Mouse (Mus musculus): ENCODE measurements around the gene Ift172.
A peak's percentile ranks its signal among the peaks of the same experiment; 100 is the strongest.

Ift172 gene

DNA sequence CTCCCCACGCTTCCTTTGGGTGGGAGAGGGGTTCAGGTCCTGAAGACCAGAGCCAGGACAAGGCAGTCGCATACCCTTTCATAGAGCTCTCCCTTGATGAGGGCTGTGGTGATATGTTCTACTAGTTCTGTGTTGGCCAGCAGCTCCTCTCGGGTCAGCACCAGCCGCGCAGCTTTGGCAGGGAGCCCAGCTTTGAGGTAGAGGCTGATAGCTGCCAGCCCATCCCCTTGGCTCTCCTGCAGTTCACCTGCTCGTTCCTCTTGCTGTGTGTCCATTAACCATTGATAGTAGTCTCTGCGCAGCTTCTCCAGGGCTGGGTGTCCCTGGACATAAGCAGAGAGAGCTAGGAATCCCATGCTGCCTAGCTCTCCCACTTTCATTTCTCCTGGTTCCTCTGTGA lies 24.8 kb downstream of the Ift172 start:
- DNase-seq (ENCODE audit: extremely low read depth, low read depth, low spot score), result no peak

DNA sequence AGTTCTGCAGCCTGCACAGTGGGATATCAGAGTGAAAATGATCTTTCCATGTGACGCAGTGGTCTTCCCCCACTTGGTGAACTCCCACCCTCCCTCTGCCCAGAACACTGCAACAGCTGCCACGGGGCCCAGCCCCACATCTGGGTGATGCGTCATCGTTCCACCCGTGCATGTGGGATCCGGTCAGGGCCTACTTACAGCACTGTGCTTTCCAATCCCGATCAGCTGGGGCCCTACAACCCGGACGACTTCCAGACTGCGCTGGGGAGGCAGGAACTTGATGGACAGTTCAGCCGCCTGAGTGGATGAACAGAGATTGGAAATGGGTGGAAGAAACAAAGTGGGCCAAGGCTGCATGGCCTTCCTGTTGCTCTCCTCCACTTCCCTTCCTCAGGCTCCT lies 33.3 kb downstream of the Ift172 start:
- DNase-seq (ENCODE audit: extremely low read depth, low read depth, low spot score), result no peak

DNA sequence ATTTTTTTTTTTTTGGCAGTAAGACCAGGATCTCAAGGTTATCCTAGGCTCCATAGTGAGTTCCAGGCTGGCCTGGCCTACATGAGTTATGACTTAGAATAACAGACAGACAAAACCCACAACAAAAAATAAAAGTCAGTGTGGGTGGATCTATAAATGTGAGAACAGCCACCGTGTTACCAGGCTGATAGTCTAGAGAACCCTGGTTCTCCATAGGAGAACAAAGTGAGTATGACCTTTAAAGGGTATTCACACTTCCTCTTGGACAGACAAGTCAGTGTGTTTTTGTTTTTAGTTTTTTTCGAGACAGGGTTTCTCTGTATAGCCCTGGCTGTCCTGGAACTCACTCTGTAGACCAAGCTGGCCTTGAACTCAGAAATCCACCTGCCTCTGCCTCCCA lies 34.9 kb downstream of the Ift172 start:
- DNase-seq (ENCODE audit: extremely low read depth, low read depth, low spot score), result no peak

DNA sequence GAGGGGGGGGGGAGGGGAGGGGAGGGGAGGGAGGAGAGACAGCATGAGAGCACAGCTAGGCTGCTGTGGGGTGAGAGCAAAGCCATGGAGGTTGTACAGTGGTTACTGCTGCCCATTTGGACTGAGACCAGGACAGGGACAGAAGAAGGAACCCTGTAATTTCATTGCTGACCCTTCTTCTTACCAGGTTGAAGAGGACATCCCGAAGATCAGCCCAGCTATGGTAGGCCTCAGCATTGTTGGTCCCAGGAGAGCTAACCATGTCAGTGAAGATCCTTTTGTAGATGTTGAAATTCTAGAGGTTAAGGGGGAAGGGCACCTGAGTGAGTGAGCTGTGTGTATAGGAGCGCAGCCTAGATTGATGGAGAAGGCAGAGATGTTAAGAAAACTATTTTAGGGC lies 35.5 kb downstream of the Ift172 start:
- no peak for DNase-seq (ENCODE audit: extremely low read depth, low read depth, low spot score)

- DNase-seq (ENCODE audit: extremely low read depth, low read depth, low spot score), result no peak
Measured at GRCm38 (mm10) chr5:31254901-31255300, 36.0 kb downstream of the Ift172 start.

- peak; percentile 70 for DNase-seq (ENCODE audit: extremely low read depth, low read depth, low spot score)
Measured at GRCm38 (mm10) chr5:31254452-31254851, 36.5 kb downstream of the Ift172 start.

DNA sequence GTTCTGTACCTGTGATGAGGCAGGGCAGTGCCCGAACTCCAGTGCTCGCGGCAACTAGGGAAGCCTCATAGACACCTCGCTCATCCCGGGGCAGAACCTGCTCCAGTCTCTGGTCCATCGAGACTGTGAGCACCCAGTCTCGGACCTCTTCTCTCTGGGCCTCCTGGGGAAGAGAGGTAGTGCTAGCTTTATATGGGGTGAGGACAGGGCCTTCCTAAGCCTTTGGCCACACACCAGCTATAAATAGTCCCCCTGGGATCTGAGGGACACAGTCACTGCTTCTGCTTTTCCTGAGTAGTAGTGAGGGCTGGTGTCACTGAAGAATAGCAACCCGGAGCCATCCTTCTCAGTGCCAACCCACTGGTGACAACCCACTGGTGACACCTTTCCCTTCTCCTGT lies 37.1 kb downstream of the Ift172 start:
- no peak for DNase-seq (ENCODE audit: extremely low read depth, low read depth, low spot score)

DNA sequence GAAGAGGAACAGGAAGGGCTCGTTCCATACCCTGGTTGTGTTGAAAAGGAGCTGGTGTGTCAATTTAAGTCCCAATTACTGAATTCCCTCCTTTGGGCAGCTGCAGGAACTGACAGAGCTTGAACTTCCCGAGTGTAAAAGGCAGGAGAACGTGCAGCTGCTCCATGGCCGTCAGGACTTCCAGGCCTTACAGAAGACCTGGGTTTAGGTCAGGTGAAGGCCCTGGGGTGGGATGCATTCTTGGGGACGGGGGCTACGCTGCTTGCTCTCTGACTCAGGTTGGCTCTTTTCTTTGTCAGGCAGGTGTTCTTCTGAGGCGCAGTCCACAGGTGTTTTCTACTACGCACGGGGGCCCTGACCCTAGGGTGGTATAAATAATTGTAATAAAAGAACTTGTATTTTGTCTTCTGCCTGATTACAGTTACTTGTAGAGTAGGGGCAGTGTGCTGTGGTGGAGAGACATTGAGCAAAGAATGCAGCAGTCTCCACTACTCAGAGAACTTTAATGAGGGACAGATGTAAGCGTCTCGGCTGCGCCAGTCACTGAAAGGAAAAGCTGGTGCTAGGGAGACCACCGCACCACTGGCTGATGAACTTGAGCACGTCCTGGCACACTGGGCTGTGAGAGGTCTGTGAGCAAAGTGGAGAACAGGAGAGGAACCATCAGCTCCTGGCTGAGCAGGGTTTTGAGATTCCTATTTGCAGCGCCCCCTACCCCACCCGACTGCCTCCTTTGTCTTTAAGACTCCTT lies 37.9 kb downstream of the Ift172 start:
- DNase-seq (ENCODE audit: extremely low read depth, low read depth, low spot score), result no peak

DNA sequence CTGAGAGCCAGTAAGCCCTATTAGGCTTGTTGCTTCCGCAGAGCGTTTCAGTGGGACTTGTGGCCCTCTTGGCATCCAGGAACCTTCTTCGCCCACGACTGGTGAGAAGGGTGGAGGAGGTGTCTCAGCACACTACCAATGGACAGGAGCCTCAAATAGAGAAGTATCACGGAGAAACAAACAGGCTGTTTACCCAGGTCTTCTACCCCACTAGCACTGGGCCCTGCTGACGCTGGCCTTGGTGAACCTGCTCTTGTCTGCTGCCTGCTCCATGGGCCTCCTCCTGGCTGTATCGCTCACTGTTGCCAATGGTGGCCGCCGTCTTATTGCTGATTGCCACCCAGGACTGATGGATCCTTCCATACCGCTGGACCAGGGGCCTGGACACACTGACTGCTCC lies 38.8 kb downstream of the Ift172 start:
- no peak for DNase-seq (ENCODE audit: extremely low read depth, low read depth, low spot score)

DNA sequence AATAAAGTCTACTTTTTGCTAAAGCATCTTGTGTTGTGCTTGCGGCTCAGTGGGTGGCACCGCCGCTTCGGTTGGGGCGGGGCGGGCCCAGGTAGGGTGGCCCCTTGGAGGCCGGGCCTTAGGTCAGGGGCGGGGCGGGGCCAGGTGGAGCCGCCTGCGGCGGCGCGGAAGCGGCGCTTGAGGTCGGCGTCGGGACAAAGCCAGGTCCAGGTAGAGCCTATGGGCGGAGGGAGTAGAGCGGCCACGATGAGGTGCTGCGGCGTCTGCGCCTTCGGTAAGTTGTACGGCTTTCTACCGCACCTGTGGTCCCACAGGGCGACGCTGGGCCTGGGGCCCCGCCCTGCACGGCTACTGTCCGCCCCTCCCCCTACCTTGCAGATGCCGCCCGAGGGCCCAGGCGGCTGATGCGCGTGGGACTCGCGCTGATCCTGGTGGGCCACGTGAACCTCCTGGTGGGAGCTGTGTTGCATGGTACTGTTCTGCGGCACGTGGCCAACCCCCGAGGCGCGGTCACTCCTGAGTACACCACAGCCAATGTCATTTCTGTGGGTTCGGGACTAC lies 39.3 kb downstream of the Ift172 start, which contains the start of gene Krtcap3:
TSS of gene Krtcap3 (plus strand) at position 151 of the 561 bp plus-strand sequence.
- DNase-seq (ENCODE audit: extremely low read depth, low read depth, low spot score), result no peak

DNA sequence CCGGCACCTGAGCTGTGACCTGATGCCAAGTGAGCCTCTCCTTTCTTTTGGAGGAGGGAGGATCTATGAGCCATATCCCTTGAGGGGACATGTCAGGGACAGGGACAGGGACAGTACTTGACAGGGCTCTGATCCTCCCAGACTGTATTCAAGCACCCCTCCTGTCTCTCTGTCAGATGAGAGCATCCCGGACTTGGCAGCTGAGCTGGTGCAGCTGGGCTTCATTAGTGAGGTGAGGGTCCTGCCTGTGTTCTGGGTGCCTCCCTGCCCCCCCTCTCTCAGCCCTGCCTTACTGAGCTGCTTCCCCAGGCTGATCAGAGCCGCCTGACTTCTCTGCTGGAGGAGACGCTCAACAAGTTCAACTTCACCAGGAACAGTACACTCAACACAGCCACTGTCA lies 40.2 kb downstream of the Ift172 start:
- DNase-seq (ENCODE audit: extremely low read depth, low read depth, low spot score), result no peak

GRCm38 (mm10) chr5:31242191-31242590 lies 48.7 kb downstream of the Ift172 start:
- DNase-seq (ENCODE audit: extremely low read depth, low read depth, low spot score), result no peak

DNA sequence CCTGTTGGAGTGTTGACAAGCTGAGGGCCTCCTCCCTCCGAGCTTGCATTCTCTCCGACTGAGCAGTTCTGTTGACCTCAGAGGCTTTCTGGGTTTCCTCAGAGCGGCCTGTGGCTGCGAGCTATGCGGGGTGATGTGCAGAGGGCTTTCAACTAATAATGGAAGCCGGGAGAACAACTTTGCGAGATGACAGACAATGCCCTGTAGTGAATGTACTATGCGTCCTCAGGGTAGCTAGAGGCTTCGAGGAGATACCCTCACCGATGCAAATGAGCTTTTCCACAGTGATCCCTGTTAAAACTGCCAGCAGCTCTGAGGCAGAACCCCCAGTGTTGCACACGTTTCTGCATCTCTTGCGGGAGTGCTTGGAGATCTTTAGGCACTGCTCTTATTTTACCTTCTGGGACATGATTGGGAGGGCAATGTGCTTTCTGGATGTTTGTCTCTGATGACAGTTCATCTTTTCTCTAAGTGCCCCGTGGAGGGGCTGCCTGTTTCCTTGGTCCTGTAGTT lies 49.3 kb downstream of the Ift172 start:
- no peak for DNase-seq (ENCODE audit: extremely low read depth, low read depth, low spot score)

DNA sequence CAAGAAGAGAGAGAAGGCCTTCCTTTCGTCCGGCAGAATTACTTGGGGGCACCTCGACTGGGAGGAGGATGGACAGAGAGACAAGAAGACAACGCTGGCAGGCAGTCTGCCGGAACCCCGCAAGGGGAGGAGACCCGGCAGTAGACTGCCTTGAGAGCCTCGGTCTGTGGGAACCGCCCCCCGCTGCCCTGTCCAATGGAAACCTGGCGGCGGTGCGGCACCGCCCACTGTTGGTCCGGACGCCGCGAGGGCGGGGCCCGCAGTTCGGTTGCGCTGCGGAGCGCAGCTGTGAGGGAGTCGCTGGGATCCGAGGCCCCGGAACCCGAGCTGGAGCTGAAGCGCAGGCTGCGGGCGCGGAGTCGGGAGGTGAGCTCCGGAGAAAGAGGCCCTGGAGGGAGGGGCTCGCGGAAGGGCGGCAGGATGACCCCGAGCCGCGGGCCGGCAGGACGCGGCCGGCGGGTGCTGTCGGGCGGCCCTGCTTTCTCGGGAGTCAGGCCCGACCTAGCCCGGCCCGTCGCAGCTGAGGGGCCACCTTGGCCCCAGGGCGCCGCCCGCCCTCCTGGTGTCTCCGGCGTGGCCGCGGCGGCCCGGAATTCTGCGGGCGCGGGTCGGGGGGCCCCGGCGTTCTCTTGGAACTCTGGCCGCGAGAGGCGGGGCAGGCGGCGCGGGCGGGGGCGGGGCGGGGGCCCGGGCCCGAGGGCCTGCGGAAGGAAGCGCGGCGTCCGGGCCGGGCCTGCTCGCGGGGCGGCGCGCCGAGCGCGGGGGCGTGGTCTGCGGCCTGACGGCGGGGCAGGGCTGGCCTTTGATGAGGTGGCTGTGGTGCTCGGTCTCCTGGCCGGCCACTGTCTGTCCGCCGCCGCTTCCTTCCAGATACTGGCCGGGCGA lies 50.0 kb downstream of the Ift172 start, which contains the start of the genes Nrbp1 and Gm9970:
TSS of gene Nrbp1 (plus strand) at position 228 of the 885 bp plus-strand sequence.
TSS of gene Gm9970 (minus strand) at position 596 of the 885 bp plus-strand sequence.
- no peak for DNase-seq (ENCODE audit: extremely low read depth, low read depth, low spot score)

DNA sequence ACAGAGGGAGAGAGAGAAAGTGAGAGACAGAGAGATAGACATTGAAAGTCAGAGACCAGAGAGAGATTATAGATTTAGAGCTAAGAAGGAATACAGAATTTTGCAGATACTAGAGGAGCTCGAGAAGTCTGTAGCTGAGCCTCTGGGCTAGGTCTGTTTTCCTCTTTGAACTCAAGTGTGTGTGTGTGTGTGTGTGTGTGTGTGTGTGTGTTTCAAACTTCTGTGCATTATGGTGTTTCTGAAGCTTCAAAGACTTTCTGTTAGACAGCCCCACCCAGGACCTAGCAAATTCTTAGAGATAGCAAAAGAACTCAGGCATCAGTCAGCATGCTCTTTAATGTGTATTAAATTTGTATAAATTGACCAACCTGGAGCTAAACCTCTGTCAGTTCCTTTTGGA lies 64.3 kb downstream of the Ift172 start:
- no peak for DNase-seq (ENCODE audit: extremely low read depth, low read depth, low spot score)

DNA sequence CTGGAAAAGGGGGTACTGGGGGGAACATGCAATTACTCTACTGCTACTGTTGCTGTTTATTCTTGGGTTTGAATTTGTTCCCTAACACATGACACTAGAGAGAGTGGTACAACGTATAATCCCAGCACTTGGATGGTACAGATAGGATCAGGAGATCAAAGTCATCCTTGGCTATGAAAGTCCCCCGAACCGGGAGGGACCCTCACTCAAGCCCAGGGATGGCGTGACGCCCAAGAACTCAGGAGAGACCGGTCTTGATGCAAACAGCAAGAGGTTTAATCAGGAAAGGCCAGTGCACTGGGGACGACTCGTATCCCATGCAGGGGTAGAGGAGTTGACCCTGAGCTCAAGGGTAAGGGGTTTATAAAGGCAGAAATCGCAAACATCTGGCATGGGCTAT lies 68.2 kb downstream of the Ift172 start:
- DNase-seq (ENCODE audit: extremely low read depth, low read depth, low spot score), result no peak

DNA sequence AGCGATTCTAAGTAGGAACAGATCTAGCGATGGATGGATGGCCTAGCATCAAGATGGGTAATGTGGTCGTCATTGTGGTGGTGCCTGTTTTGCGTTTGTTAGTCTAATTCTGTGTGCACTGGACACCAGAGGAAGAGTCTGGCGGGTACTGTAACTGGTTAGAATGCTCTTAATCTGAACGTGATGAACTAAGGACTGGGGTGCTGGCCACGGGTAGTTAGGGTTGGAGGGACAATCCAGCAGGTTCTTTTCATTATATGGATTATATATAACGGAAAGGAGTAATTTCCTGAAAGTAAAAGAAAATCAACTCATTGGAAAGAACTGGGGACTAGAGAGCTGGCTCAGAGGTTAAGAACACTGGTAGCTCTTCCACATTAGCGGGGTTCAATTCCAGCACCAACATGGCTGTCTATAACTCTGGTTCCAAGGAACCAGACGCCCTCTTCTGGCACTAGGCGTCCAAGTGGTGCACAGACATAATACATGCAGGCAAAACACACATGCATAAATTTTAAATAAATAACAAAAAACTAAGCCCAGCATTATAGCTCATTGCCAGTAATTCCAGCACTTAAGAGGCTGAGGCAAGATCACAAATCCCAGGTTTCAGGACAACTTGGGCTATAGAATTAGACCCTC lies 69.5 kb downstream of the Ift172 start:
- DNase-seq (ENCODE audit: extremely low read depth, low read depth, low spot score), result no peak

DNA sequence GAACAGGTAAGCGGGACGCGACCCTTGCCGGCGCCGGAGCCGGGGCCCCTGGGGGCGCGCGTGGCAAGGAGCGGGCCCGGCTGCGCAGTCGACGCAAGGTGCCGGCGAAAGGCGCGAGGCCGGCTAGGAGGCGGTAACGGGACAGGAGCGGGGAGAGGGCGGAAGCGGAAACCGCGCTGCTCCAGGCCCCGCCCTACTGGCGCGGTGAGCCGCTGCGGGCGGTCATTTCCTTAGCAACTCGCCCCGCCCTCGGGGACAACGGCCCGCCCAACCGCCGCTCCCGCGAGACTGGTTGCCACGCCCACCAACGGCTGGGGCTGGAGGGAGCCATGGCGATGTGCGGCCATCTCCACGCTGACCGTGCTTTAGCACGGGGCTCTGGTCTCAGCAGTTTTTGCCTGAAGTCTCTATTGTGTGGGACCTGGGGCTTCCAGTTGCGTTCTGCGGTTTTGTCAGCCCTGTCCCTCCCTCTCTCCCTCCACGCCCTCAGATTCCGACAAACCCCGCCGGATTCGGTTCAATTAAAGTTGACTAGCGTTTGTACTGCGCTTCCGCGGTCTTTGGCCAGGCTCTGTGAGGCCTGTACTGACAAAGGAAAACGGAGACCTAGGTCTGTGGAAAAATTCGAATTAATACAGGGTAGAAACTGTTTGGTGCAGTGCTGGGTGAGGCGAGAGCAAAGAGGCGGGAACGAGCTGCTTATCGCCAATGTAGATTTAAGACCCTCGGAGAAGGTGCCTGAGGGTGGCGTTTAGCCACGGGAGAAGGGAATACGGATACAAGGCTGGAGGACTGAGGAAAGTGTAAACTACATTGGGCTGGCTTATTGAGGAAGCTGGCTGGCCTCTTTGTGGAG lies 70.2 kb downstream of the Ift172 start, which contains the start of gene Ppm1g:
TSS of gene Ppm1g (minus strand) at position 240 of the 856 bp plus-strand sequence.
- no peak for DNase-seq (ENCODE audit: extremely low read depth, low read depth, low spot score)

DNA sequence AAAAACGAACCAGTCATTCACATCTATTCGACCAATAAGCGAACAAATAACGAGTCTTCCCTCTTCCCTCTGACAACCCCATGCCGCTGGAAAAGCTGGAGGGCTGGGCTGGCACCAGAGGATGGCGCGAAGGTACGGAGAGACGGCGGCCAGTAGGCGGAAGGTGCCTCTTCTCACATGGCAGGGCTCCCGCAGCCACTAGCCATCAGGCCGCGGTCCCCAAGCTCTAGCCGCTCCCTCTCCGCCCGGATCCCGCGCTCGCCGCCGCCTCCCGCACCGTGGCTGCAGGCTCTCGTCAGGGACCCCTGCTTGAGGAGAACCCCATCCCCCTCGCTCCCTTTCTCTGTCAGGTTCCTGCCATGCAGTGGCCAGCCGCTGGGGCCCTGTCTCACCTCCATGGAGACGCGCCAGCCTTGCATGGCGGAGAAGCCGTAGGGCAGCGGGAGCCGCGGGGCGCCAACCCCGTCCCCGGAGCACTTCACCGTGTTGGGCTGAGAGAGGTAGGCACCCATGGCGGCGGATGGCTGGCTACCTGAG lies 70.9 kb downstream of the Ift172 start:
- no peak for DNase-seq (ENCODE audit: extremely low read depth, low read depth, low spot score)

- DNase-seq (ENCODE audit: extremely low read depth, low read depth, low spot score), result no peak
Measured at GRCm38 (mm10) chr5:31219474-31219873, 71.4 kb downstream of the Ift172 start.

Measured in fat pad, adult 2 months (tissue).